Mouse (Mus musculus) liver, adult 2 months (tissue): ENCODE data around the gene Ifna7.

ENCODE experiments used
- CTCF ChIP-seq: fragments of 200-500 bp; IDR thresholded peaks from 2 replicates; pipeline ENCODE4 v1.5.1; 2011; ENCODE audit warnings: low read depth, low read length, control low read depth
- POLR2A ChIP-seq: fragments of 200-500 bp; IDR thresholded peaks from 2 replicates; pipeline ENCODE4 v1.6.1; 2011; ENCODE audit warnings: low read length, control low read depth; ENCODE audit not compliant: insufficient read depth; ENCODE audit errors: extremely low read depth

DNA sequence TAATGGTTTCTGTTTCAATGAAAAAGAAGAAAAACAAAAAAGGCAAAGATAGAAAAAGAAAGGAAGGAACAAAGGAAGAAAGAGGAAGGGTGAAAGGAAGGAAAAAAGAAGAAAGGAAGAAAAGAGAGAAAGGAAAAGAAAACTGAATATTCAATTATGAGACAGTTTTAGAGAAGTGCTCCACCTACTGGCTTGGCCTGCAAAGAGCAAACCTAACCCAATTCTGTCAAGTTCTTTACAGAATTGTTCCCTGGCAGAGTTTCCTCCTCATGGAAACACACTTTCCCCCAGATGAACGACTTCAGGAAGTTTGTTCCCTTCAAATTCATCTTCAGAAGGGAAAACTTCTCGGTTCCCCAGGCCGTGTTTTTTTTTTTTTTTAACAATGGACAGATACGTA lies 7.0 kb downstream of the Ifna7 start:
- TF ChIP-seq POLR2A (no peak), CTCF (no peak; the same call in 1 of the 2 replicates)
